Mouse (Mus musculus) liver, embryonic 14.5 days (tissue): ENCODE results near the gene Hist2h3b.

Experiments used
- CTCF ChIP-seq: IDR thresholded peaks from 2 replicates; pipeline ENCODE4 v1.5.1; 2016; ENCODE audit warnings: antibody characterized with exemption, low read depth, control low read depth
- EP300 ChIP-seq: IDR thresholded peaks from 2 replicates; pipeline ENCODE4 v1.6.1; 2016; ENCODE audit warnings: antibody characterized with exemption, low read depth

DNA sequence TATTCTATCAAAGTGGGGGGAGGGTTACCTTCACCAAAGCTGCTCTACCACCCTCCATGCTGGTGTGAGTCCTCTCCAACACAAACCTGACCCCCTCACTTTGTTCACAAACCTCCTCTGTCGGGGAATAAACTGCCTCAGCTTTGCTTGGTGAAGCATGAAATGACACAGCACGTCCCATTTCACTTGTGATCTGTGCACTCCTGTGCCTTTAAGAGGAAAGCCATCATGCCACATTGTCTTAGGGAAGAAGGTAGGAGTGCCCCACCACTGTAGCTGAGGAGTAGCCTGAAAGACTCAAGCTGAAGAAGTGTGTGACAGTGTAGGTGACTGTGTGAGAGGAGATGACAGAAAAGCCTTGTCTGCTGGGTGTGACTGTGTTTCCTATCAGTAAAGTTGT lies 43.0 kb upstream of the Hist2h3b start:
- TF ChIP-seq CTCF (no peak), EP300 (no peak)
